Mouse (Mus musculus) intestine, embryonic 16.5 days (tissue): ENCODE data around the gene Tlk2. TPM values are rescaled to one million over a fixed set of nuclear protein-coding genes. Genes with fewer than 3 reads are reported as not detected.

Source experiments
- ATAC-seq: fragments of 200-750 bp; cut with Nextera tagmentation; 2 replicates; pipeline ENCODE4 v1.8.0; 2017; ENCODE audit warnings: moderate TSS enrichment, moderate library complexity
- H3K27ac ChIP-seq: fragments of 300-500 bp; sonication (generic); 2 replicates; pipeline ENCODE4 v1.5.1; 2014; ENCODE audit warnings: mild to moderate bottlenecking, low read length
- H3K27me3 ChIP-seq: fragments of 300-500 bp; sonication (generic); replicated peaks from 2 replicates; pipeline ENCODE4 v1.6.1; 2014; ENCODE audit warnings: low read length, control low read depth, mixed read lengths; ENCODE audit not compliant: control insufficient read depth, insufficient read depth
- H3K36me3 ChIP-seq: fragments of 300-500 bp; sonication (generic); 2 replicates; pipeline ENCODE4 v1.6.1; 2014; ENCODE audit warnings: low read length, control low read depth; ENCODE audit not compliant: control insufficient read depth, insufficient read depth
- H3K4me1 ChIP-seq: fragments of 300-500 bp; sonication (generic); 2 replicates; pipeline ENCODE4 v1.6.1; 2014; ENCODE audit warnings: low read length, control low read depth, mixed read lengths; ENCODE audit not compliant: control insufficient read depth, insufficient read depth
- H3K4me2 ChIP-seq: fragments of 300-500 bp; sonication (generic); 2 replicates; pipeline ENCODE4 v1.6.1; 2014; ENCODE audit warnings: low read depth, low read length, control low read depth
- H3K4me3 ChIP-seq: fragments of 300-500 bp; sonication (generic); 2 replicates; pipeline ENCODE4 v1.5.1; 2014; ENCODE audit warnings: mild to moderate bottlenecking, low read length
- H3K9ac ChIP-seq: fragments of 300-500 bp; sonication (generic); 2 replicates; pipeline ENCODE4 v1.6.1; 2014; ENCODE audit warnings: low read depth, low read length
- H3K9me3 ChIP-seq: fragments of 300-500 bp; sonication (generic); 2 replicates; pipeline ENCODE4 v1.6.1; 2016; ENCODE audit warnings: low read length, control low read depth; ENCODE audit not compliant: control insufficient read depth
- WGBS: fragments of 180-500 bp; shearing (Covaris S2); extraction: QIAGEN DNeasy Blood & Tissue Kit; methylation state at CpG from one replicate; pipeline ENCODE4 v1.1.7; 2014; 5-methylcytosine and 5-hydroxymethylcytosine counted together
- polyA plus RNA-seq: library from polyadenylated mRNA; unstranded; fragments of >200 nt; fragmentation: Nextera tagmentation; extraction: Ambion mirVana; gene quantifications from 2 replicates; pipeline ENCODE4 v1.2.1, GENCODE M21; 2015

Tlk2 gene
- polyA plus RNA-seq, 1 experiment from 2014 or later = 8.4 TPM

GRCm38 (mm10) chr11:105292124-105293071 is 113.8 kb downstream of the Tlk2 start, which contains the start of gene Mrc2:
Gene Mrc2 (plus strand): TSS chr11:105292643.
- Histone ChIP-seq H3K36me3 (no peaks in the 10 kb centered on the region; the same call in 1 of the 2 replicates), H3K4me1 (peaks cover 16% of the 10 kb centered on the region), H3K27ac (peak within 1 kb of the TSS; percentile 87), H3K9me3 (no peaks in the 10 kb centered on the region), H3K4me2 (peak within 1 kb of the TSS; percentile 87), H3K9ac (peak within 1 kb of the TSS; percentile 72), H3K4me3 (peak within 1 kb of the TSS; percentile 64), H3K27me3 (peaks cover 17% of the 10 kb centered on the region)
- peak; percentile 76 for ATAC-seq
- under 1% methylated on average over 68 of the region's 75 CpGs for WGBS

GRCm38 (mm10) chr11:105293101-105293581 is 114.5 kb downstream of the Tlk2 start:
- peak overlapping the region; percentile 87 for H3K4me2 ChIP-seq
- peak overlapping the region; percentile 72 for H3K9ac ChIP-seq
- H3K4me1 ChIP-seq = peaks cover 16% of the 10 kb centered on the region
- peak overlapping the region; percentile 64 for H3K4me3 ChIP-seq
- peak overlapping the region; percentile 63 for H3K27ac ChIP-seq
- H3K36me3 ChIP-seq = peaks cover 2% of the 10 kb centered on the region; the same call in 1 of the 2 replicates
- peak; percentile 34 for ATAC-seq
- H3K27me3 ChIP-seq = peaks cover 17% of the 10 kb centered on the region
- WGBS = 4% methylated on average over 26 of the region's 26 CpGs
- H3K9me3 ChIP-seq = no peaks in the 10 kb centered on the region

DNA sequence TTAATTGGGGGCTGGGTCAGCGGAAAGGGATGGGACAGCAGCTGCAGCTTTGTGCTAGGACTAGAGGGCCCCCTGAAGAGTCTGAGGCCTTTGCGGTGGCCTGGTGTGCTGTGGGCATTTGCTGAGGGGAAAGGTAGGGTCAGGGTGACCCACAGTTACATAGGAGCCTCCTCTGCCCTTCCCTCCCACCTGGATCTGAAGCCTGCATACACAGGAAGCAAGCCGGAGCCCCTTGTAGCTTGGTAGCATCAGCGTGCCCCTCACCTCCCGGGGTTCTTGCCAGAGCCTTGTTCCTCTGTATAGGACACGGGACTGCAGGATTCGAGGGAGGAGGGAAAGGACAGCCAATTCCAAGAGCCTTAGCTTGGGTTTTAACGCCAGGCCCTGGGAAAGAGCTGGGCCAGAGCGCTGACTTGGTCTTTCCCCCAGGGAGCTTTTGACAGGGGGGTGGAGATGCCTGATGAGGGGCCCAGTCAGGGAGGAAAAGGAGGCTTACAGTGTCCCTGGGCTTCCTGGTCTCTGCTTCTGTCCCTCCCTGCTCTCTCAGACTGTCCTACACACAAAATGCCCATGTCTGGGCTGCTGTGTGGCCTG is 115.4 kb downstream of the Tlk2 start:
- WGBS = 25% methylated on average over 9 of the region's 9 CpGs
- Histone ChIP-seq H3K27me3 (peaks cover 17% of the 10 kb centered on the region), H3K9me3 (no peaks in the 10 kb centered on the region), H3K4me3 (peak overlapping the region; percentile 64), H3K9ac (peak overlapping the region; percentile 64), H3K4me2 (peak overlapping the region; percentile 87), H3K36me3 (0 out of 2 replicates have a peak, but pooled peaks cover 2% of the 10 kb centered on the region), H3K27ac (peak overlapping the region; percentile 59), H3K4me1 (peaks cover 16% of the 10 kb centered on the region)
- ATAC-seq = no peak

DNA sequence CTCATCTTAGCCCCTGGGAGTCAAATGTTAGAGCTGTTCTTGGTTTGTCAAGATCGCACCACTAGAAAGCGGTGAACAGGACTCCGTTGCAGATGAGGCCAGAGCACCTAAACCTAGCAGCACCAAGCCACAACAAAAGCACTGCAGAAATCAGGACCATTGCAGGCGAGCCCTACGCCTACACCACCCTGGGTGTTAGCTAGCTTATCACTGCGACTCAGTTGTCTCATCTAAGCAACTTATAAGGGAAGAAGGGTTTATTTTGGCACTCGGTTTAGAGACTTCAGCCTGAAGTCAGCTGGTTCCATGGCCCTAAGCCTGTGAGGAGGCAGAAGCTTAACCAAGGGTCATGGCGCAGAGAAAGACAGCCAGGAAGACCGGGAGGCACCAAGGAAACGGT is 117.5 kb downstream of the Tlk2 start:
- Histone ChIP-seq H3K36me3 (0 out of 2 replicates have a peak, but pooled peaks cover 2% of the 10 kb centered on the region), H3K9ac (no peak overlapping the region), H3K4me1 (peaks cover 14% of the 10 kb centered on the region), H3K27me3 (peaks cover 17% of the 10 kb centered on the region), H3K4me3 (no peak overlapping the region), H3K9me3 (no peaks in the 10 kb centered on the region), H3K4me2 (no peak overlapping the region), H3K27ac (no peak overlapping the region)
- ATAC-seq = no peak
- WGBS = 90% methylated on average over 10 of the region's 10 CpGs

DNA sequence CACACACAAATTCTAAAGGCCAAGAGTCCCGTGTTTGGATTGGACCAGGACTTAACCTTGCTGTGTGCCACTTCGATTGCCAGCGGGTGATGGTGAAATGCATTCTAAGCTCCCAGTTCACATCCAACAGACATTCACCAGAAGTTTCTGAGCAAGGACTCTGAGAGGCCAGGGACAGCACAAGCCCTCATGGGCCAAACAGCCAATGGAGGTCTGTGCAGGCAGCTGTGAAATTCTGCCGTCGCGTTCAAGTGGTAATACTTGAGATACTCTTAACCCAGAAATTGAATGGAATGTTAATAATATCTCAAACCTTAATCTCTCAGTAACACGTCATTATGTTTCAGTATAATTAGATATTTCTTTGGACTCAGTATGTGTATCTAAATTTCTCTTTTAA is 131.6 kb downstream of the Tlk2 start:
- no peak for ATAC-seq
- H3K9me3 ChIP-seq = no peaks in the 10 kb centered on the region
- H3K27ac ChIP-seq = no peak overlapping the region
- H3K36me3 ChIP-seq = no peaks in the 10 kb centered on the region
- WGBS = 86% methylated on average over 7 of the region's 7 CpGs
- H3K4me1 ChIP-seq = peaks cover 20% of the 10 kb centered on the region
- H3K27me3 ChIP-seq = no peaks in the 10 kb centered on the region
- H3K4me3 ChIP-seq = no peak overlapping the region
- no peak overlapping the region for H3K9ac ChIP-seq
- H3K4me2 ChIP-seq = no peak overlapping the region

GRCm38 (mm10) chr11:105311291-105311975 is 132.8 kb downstream of the Tlk2 start:
- H3K4me1 ChIP-seq = peaks cover 20% of the 10 kb centered on the region
- H3K27me3 ChIP-seq = no peaks in the 10 kb centered on the region
- H3K36me3 ChIP-seq = no peaks in the 10 kb centered on the region
- ATAC-seq = no peak
- H3K9ac ChIP-seq = no peak overlapping the region
- no peak overlapping the region for H3K4me3 ChIP-seq
- no peaks in the 10 kb centered on the region for H3K9me3 ChIP-seq
- WGBS = 74% methylated on average over 24 of the region's 24 CpGs
- no peak overlapping the region for H3K27ac ChIP-seq
- H3K4me2 ChIP-seq = no peak overlapping the region

DNA sequence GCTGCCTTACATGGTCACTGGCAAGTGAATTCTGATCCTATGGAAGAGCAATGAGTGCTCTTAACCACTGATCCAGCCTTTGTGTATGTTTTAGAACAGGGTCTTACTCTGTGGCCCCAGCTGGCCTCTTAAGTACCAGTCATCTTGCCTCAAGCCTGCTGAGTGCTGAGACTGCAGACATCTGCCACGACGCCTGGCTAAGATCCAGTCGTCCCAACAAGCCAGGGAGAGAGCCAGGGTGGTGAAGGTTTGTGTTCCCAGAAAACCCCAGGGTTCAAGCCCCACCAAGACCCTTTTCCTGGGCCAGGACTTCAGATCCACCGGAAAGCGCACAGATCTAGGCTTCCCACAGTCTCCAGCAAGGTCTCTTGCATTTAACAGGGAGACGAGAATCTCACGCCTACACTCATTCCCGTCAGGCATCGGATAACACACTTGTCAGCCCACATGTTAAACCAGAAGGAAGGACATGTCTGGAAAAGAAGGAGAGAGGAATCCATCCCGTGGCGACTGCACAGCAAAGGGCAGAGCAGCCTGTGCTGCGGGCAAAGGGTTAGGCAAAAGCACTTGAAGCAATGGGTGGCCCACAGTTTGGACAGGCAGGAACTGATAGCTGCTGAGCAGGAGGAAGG is 133.8 kb downstream of the Tlk2 start:
- H3K9me3 ChIP-seq = no peaks in the 10 kb centered on the region
- no peak overlapping the region for H3K4me2 ChIP-seq
- H3K9ac ChIP-seq = no peak overlapping the region
- 49% methylated on average over 12 of the region's 12 CpGs for WGBS
- peaks cover 20% of the 10 kb centered on the region for H3K4me1 ChIP-seq
- no peak overlapping the region for H3K4me3 ChIP-seq
- ATAC-seq = no peak; the same call in 1 of the 2 replicates
- no peaks in the 10 kb centered on the region for H3K27me3 ChIP-seq
- no peaks in the 10 kb centered on the region for H3K36me3 ChIP-seq
- no peak overlapping the region for H3K27ac ChIP-seq

GRCm38 (mm10) chr11:105312972-105313632 is 134.5 kb downstream of the Tlk2 start:
- Histone ChIP-seq H3K36me3 (no peaks in the 10 kb centered on the region), H3K9me3 (no peaks in the 10 kb centered on the region), H3K9ac (no peak overlapping the region), H3K4me2 (no peak overlapping the region), H3K4me1 (peaks cover 20% of the 10 kb centered on the region), H3K27me3 (no peaks in the 10 kb centered on the region), H3K27ac (peak overlapping the region; percentile 21; the same call in 1 of the 2 replicates), H3K4me3 (no peak overlapping the region)
- 0 out of 2 replicates have a peak, but pooled peaks have one; percentile 28 for ATAC-seq
- WGBS = 39% methylated on average over 10 of the region's 10 CpGs
